Mouse (Mus musculus): Measurements from ENCODE around the gene Krtap28-13. TPM values are rescaled to one million over a fixed set of nuclear protein-coding genes. Genes with fewer than 3 reads are reported as not detected.

Krtap28-13 gene
- polyA plus RNA-seq, 1 experiment, result not detected

DNA sequence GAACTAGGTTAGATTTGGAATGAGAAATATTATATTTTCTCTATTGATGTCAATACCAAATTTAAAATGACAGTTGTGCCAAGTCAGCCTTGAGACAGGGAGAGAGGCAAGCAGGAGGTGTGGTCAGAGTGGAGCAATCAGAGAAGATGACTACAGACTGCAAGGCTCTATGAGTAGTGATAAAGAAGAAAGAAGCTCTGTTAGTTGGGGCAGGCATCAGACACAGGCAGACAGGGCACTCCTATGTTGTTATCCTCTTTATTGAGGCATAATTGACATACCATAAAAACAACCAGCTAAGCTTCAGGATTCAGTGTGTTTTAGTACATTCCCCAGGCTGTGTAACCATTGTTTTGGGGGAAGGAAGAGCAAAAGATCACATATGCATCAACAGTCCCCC is 50.3 kb downstream of the Krtap28-13 start:
- TF ChIP-seq GATA1 (IDR thresholded peaks at IDR 0.05; ENCODE audit: borderline replicate concordance, low read length) (no peak), FLI1 (IDR thresholded peaks at IDR 0.05; ENCODE audit: low read length) (no peak)
- no peaks in the 10 kb centered on the region for H3K27me3 ChIP-seq (replicated peaks)
- H3K36me3 ChIP-seq (replicated peaks; ENCODE audit: low read length), result no peaks in the 10 kb centered on the region
- no peaks in the 10 kb centered on the region for H3K9me3 ChIP-seq
- H3K4me1 ChIP-seq, result no peaks in the 10 kb centered on the region
- H3K4me3 ChIP-seq (replicated peaks), result no peak overlapping the region

Other genes starting within 250 kb of the Krtap28-13 start
- 3.0 and 4.2 TPM in 2 replicates for gene Agfg1, start 221.4 kb upstream of the Krtap28-13 start, polyA plus RNA-seq (2012; ENCODE audit: insufficient read depth, low replicate concordance)
- not detected in 2 replicates for gene A030005L19Rik, start 147.6 kb upstream of the Krtap28-13 start, polyA plus RNA-seq (2012; ENCODE audit: insufficient read depth, low replicate concordance)
- 0.16 TPM in 1 of 2 replicates, not detected in the other for gene A030014E15Rik, start 136.0 kb upstream of the Krtap28-13 start, polyA plus RNA-seq (2012; ENCODE audit: insufficient read depth, low replicate concordance)
- not detected in 2 replicates for gene Gm6217, start 129.5 kb upstream of the Krtap28-13 start, polyA plus RNA-seq (2012; ENCODE audit: insufficient read depth, low replicate concordance)
- not detected in 2 replicates for gene A030003K21Rik, start 117.5 kb upstream of the Krtap28-13 start, polyA plus RNA-seq (2012; ENCODE audit: insufficient read depth, low replicate concordance)
- not detected in 2 replicates for gene Gm7544, start 104.9 kb upstream of the Krtap28-13 start, polyA plus RNA-seq (2012; ENCODE audit: insufficient read depth, low replicate concordance)
- gene Gm47955, start 100.6 kb upstream of the Krtap28-13 start, polyA plus RNA-seq (2012; ENCODE audit: insufficient read depth, low replicate concordance), result not detected in 2 replicates
- gene Gm47959, start 60.4 kb upstream of the Krtap28-13 start, polyA plus RNA-seq (2012; ENCODE audit: insufficient read depth, low replicate concordance), result not detected in 2 replicates
- not detected in 2 replicates for gene Slc19a3, start 22.5 kb upstream of the Krtap28-13 start, polyA plus RNA-seq (2012; ENCODE audit: insufficient read depth, low replicate concordance)
- not detected in 2 replicates for gene Krtap28-10, start 18.4 kb upstream of the Krtap28-13 start, polyA plus RNA-seq (2012; ENCODE audit: insufficient read depth, low replicate concordance)
- not detected in 2 replicates for gene Gm47969, start 16.0 kb upstream of the Krtap28-13 start, polyA plus RNA-seq (2012; ENCODE audit: insufficient read depth, low replicate concordance)
- not detected in 2 replicates for gene A030005K14Rik, start 1.6 kb upstream of the Krtap28-13 start, polyA plus RNA-seq (2012; ENCODE audit: insufficient read depth, low replicate concordance)
- gene Ccl20, start 55.8 kb downstream of the Krtap28-13 start, polyA plus RNA-seq (2012; ENCODE audit: insufficient read depth, low replicate concordance), result not detected in 2 replicates
- not detected in 2 replicates for gene Daw1, start 98.8 kb downstream of the Krtap28-13 start, polyA plus RNA-seq (2012; ENCODE audit: insufficient read depth, low replicate concordance)

Data from megakaryocyte, embryonic 14.5 days (primary cell).